Mouse (Mus musculus): Measurements from ENCODE around the gene Trim28. TPM values are rescaled to one million over a fixed set of nuclear protein-coding genes. Genes with fewer than 3 reads are reported as not detected.

Gene Trim28
- polyA plus RNA-seq, 2 experiments: 408 to 610 TPM

DNA sequence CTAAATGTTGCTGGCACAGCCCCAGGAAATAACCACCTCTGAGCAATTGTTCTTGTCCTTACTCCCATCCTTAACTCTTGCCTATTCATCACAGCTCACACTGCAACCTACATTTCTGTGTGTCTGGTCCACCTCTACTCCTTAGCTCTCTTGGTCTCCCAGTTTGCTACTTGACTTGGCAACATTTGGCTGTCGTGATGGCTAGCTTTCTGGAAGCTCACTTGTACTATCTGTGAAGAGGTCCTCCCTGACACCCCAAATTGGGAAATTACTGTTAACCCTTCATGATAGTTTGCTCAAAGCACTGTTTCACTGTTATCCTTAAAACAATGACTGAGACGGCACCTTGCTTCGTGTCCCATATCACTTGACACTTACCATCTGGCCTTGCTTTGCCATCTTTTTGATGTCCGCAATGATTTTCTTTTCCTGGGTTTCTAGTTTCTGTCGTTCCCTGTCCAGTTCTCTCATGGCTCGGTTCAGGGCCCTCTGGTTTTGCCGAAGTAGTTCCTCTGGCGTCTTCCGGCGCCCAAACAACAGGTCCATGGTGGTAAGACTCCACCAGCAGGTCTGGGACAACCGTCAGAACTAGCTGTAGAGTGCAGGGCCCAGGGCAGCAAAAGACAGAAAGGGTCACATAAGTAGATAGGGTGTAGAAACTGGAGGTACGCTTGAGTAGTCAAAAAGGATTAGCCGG, 34.7 kb downstream of the Trim28 start:
- Histone ChIP-seq H3K4me1 (ENCODE audit: control insufficient read depth, insufficient read depth, low read length) (peaks cover 15% of the 10 kb centered on the region), H3K4me3 (replicated peaks; ENCODE audit: low read length) (peak overlapping the region; percentile 59), H3K27ac (replicated peaks; ENCODE audit: low read depth, low read length) (peak overlapping the region; percentile 87), H3K9me3 (ENCODE audit: control insufficient read depth, low read length) (no peaks in the 10 kb centered on the region), H3K27me3 (ENCODE audit: control insufficient read depth, insufficient read depth, low read length) (no peaks in the 10 kb centered on the region), H3K9ac (ENCODE audit: low read depth, low read length, severe bottlenecking) (peak overlapping the region; percentile 80), H3K36me3 (ENCODE audit: control insufficient read depth, insufficient read depth, low read length) (peaks cover 70% of the 10 kb centered on the region), H3K4me2 (replicated peaks; ENCODE audit: low read depth, low read length, severe bottlenecking) (peak overlapping the region; percentile 92)
- no peak for TF ChIP-seq POLR2A (IDR thresholded peaks at IDR 0.05; ENCODE audit: borderline replicate concordance, extremely low read depth, insufficient read depth, insufficient read length)
- ATAC-seq (ENCODE audit: low FRiP score, low read depth): no peak
- no peak for DNase-seq (ENCODE audit: low spot score)
- 47% methylated on average over 13 of the region's 13 CpGs for WGBS

GRCm38 (mm10) chr7:13034148-13034977, 35.4 kb downstream of the Trim28 start, which contains the start of gene Chmp2a:
TSS of gene Chmp2a (minus strand) at chr7:13034807.
- ATAC-seq (ENCODE audit: low FRiP score, low read depth): peak; percentile 81
- Histone ChIP-seq H3K4me3 (replicated peaks; ENCODE audit: low read length) (peak within 1 kb of the TSS; percentile 59), H3K27me3 (ENCODE audit: control insufficient read depth, insufficient read depth, low read length) (no peaks in the 10 kb centered on the region), H3K27ac (replicated peaks; ENCODE audit: low read depth, low read length) (peak within 1 kb of the TSS; percentile 87), H3K4me2 (replicated peaks; ENCODE audit: low read depth, low read length, severe bottlenecking) (peak within 1 kb of the TSS; percentile 92), H3K4me1 (ENCODE audit: control insufficient read depth, insufficient read depth, low read length) (peaks cover 19% of the 10 kb centered on the region), H3K9me3 (ENCODE audit: control insufficient read depth, low read length) (no peaks in the 10 kb centered on the region), H3K9ac (ENCODE audit: low read depth, low read length, severe bottlenecking) (peak within 1 kb of the TSS; percentile 80), H3K36me3 (ENCODE audit: control insufficient read depth, insufficient read depth, low read length) (peaks cover 62% of the 10 kb centered on the region)
- peak; percentile 59; the same call in 1 of the 2 replicates for TF ChIP-seq POLR2A (IDR thresholded peaks at IDR 0.05; ENCODE audit: borderline replicate concordance, extremely low read depth, insufficient read depth, insufficient read length)
- under 1% methylated on average over 42 of the region's 45 CpGs for WGBS
- DNase-seq (ENCODE audit: low spot score): peak; percentile 98

- no peak for TF ChIP-seq POLR2A (IDR thresholded peaks at IDR 0.05; ENCODE audit: borderline replicate concordance, extremely low read depth, insufficient read depth, insufficient read length)
- ATAC-seq (ENCODE audit: low FRiP score, low read depth): no peak
- 88% methylated on average over 17 of the region's 17 CpGs for WGBS
- Histone ChIP-seq H3K4me3 (replicated peaks; ENCODE audit: low read length) (peak overlapping the region; percentile 59; the same call in 1 of the 2 replicates), H3K4me2 (replicated peaks; ENCODE audit: low read depth, low read length, severe bottlenecking) (peak overlapping the region; percentile 92), H3K36me3 (ENCODE audit: control insufficient read depth, insufficient read depth, low read length) (peaks cover 53% of the 10 kb centered on the region), H3K27me3 (ENCODE audit: control insufficient read depth, insufficient read depth, low read length) (no peaks in the 10 kb centered on the region), H3K9ac (ENCODE audit: low read depth, low read length, severe bottlenecking) (peak overlapping the region; percentile 80; the same call in 1 of the 2 replicates), H3K9me3 (ENCODE audit: control insufficient read depth, low read length) (no peaks in the 10 kb centered on the region), H3K4me1 (ENCODE audit: control insufficient read depth, insufficient read depth, low read length) (peaks cover 19% of the 10 kb centered on the region), H3K27ac (replicated peaks; ENCODE audit: low read depth, low read length) (peak overlapping the region; percentile 61; the same call in 1 of the 2 replicates)
- no peak for DNase-seq (ENCODE audit: low spot score)
Measured at GRCm38 (mm10) chr7:13035211-13035855, 36.4 kb downstream of the Trim28 start.

DNA sequence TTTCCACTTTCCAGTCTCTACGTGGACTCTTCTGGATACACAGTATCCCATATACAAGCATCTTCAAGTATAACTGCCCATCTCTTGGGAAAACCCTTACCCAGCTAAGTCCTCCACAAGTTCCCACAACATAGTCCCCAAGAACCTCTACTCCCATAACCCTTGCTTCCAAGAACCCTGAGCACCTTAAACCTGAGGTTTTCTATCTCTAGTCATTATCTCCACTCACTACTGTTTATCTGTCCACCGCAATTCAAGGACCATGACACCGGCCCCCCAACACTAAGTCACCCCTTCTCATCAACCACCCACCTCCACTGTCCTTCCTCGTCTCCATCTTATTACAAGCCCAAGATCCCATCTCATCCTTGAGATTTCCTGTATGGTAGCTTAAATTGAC, 37.9 kb downstream of the Trim28 start:
- Histone ChIP-seq H3K9me3 (ENCODE audit: control insufficient read depth, low read length) (no peaks in the 10 kb centered on the region), H3K27ac (replicated peaks; ENCODE audit: low read depth, low read length) (0 out of 2 replicates have a peak overlapping the region, but pooled peaks have one; percentile 4), H3K27me3 (ENCODE audit: control insufficient read depth, insufficient read depth, low read length) (no peaks in the 10 kb centered on the region), H3K9ac (ENCODE audit: low read depth, low read length, severe bottlenecking) (peak overlapping the region; percentile 82), H3K4me3 (replicated peaks; ENCODE audit: low read length) (peak overlapping the region; percentile 59), H3K4me1 (ENCODE audit: control insufficient read depth, insufficient read depth, low read length) (peaks cover 19% of the 10 kb centered on the region), H3K36me3 (ENCODE audit: control insufficient read depth, insufficient read depth, low read length) (peaks cover 38% of the 10 kb centered on the region), H3K4me2 (replicated peaks; ENCODE audit: low read depth, low read length, severe bottlenecking) (peak overlapping the region; percentile 90)
- no peak for DNase-seq (ENCODE audit: low spot score)
- 48% methylated on average over 4 of the region's 4 CpGs for WGBS
- no peak for TF ChIP-seq POLR2A (IDR thresholded peaks at IDR 0.05; ENCODE audit: borderline replicate concordance, extremely low read depth, insufficient read depth, insufficient read length)
- ATAC-seq (ENCODE audit: low FRiP score, low read depth): no peak

- H3K36me3 ChIP-seq (ENCODE audit: control insufficient read depth, insufficient read depth, low read length): peaks cover 32% of the 10 kb centered on the region
- no peak for ATAC-seq (ENCODE audit: low FRiP score, low read depth)
- H3K27me3 ChIP-seq (ENCODE audit: control insufficient read depth, insufficient read depth, low read length): peaks cover 3% of the 10 kb centered on the region; the same call in 1 of the 2 replicates
- H3K4me2 ChIP-seq (replicated peaks; ENCODE audit: low read depth, low read length, severe bottlenecking): peak overlapping the region; percentile 90
- peak overlapping the region; percentile 98 for H3K27ac ChIP-seq (replicated peaks; ENCODE audit: low read depth, low read length)
- WGBS: under 1% methylated on average over 32 of the region's 33 CpGs
- DNase-seq (ENCODE audit: low spot score): peak; percentile 43
- H3K9me3 ChIP-seq (ENCODE audit: control insufficient read depth, low read length): no peaks in the 10 kb centered on the region
- H3K9ac ChIP-seq (ENCODE audit: low read depth, low read length, severe bottlenecking): peak overlapping the region; percentile 82
- no peak for TF ChIP-seq POLR2A (IDR thresholded peaks at IDR 0.05; ENCODE audit: borderline replicate concordance, extremely low read depth, insufficient read depth, insufficient read length)
- H3K4me1 ChIP-seq (ENCODE audit: control insufficient read depth, insufficient read depth, low read length): peaks cover 19% of the 10 kb centered on the region
- H3K4me3 ChIP-seq (replicated peaks; ENCODE audit: low read length): peak overlapping the region; percentile 59
Measured at GRCm38 (mm10) chr7:13037366-13037765, 38.5 kb downstream of the Trim28 start.
